Mouse (Mus musculus) cerebellum, adult 9-11 months (tissue): ENCODE measurements around the gene Olfr1110.
"Not testable (repeated sequence)": the region's sequence is repeated elsewhere in the genome, so short reads cannot be mapped to it uniquely, and the experiment has no call there.

Source experiments
- DNase-seq: peaks from one replicate; pipeline ENCODE4 v3.0.0; 2022

Gene Olfr1110

GRCm38 (mm10) chr2:87140200-87140599 lies at the start of gene Olfr1110:
Olfr1110 (minus strand) TSS chr2:87140300.
- DNase-seq = no peak

DNA sequence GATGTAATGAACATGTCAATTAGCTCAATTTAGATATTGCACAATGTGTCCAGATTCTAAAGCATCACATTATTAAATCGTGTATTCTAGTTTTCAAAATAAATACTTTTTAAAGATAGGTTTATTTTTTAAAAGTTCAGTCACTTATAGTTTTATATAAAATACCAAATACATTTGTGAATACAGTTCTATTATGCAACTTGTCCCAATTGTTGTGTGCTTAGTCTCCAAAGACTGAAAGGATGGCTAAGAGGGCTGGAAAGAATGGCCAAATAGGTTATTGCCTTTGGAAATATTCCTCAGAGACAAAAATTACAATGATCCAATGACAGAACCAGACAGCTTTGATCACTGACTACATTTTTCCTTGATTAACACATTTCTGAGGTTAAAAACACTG lies 47.4 kb upstream of the Olfr1110 start, which contains the start of gene Olfr1112:
Gene Olfr1112, plus strand, starts transcription at position 301 of the 400 bp plus-strand sequence.
- no peak for DNase-seq

- not testable (repeated sequence) for DNase-seq
These were observed 27.6 kb upstream of the Olfr1110 start for GRCm38 (mm10) chr2:87167731-87168130.

DNA sequence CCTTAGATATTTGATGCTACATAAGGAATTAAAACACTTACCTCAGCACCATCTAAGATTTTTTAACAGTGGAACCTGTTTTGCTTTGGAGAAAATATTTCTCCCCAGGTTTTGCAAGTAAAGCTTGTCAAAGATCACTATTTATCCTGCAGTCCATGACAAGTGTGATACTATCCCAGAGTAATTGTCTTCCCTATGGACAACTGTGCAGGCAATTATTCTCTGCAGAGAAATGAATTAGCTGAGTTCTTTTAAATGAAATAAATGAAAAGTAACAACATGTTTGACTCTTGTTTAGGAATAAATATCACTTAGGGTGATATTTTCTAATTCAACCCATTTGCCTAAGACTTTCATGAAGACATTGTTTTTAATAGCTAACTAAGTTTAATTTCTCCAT lies 12.4 kb upstream of the Olfr1110 start, which contains the start of gene Olfr1111:
Gene Olfr1111, minus strand, starts transcription at position 101 of the 400 bp plus-strand sequence.
- no peak for DNase-seq

- no peak for DNase-seq
These were observed 25.6 kb downstream of the Olfr1110 start, which contains the start of gene Olfr259 for GRCm38 (mm10) chr2:87114467-87114866. Olfr259 (minus strand) TSS chr2:87114567.

- no peak for DNase-seq
These were observed 44.2 kb downstream of the Olfr1110 start, which contains the start of gene Olfr1109 for GRCm38 (mm10) chr2:87095908-87096307. Olfr1109 (minus strand) TSS chr2:87096008.
